Mouse (Mus musculus) liver, embryonic 14.5 days (tissue): ENCODE measurements around the gene Ntn1. TPM values are rescaled to one million over a fixed set of nuclear protein-coding genes. Genes with fewer than 3 reads are reported as not detected.

Experiments
- ATAC-seq: fragments of 200-750 bp; cut with Nextera tagmentation; 2 replicates; pipeline ENCODE4 v1.8.0; 2017; ENCODE audit warnings: moderate number of reproducible peaks, mild to moderate bottlenecking, moderate library complexity; ENCODE audit not compliant: insufficient read depth
- DNase-seq, 3 experiments: peaks; one replicate each; pipeline ENCODE4 v3.0.0-alpha.2; 2012 to 2013; ENCODE audit warnings: low read depth in 3 of 3, low spot score in 3 of 3
- H3K27ac ChIP-seq: fragments of 300-500 bp; sonication (generic); 2 replicates; pipeline ENCODE4 v1.5.1; 2014; ENCODE audit warnings: moderate library complexity, mild to moderate bottlenecking, control low read depth, inconsistent platforms
- H3K27me3 ChIP-seq: fragments of 300-500 bp; sonication (generic); 2 replicates; pipeline ENCODE4 v1.6.1; 2014; ENCODE audit warnings: mild to moderate bottlenecking, low read length, moderate library complexity; ENCODE audit not compliant: control insufficient read depth, insufficient read depth
- H3K36me3 ChIP-seq: fragments of 300-500 bp; sonication (generic); replicated peaks from 2 replicates; pipeline ENCODE4 v1.6.1; 2014; ENCODE audit warnings: low read depth; ENCODE audit not compliant: control insufficient read depth, insufficient read depth
- H3K4me1 ChIP-seq, 2 experiments: fragments of 200-500 bp in 1 of 2; fragments of 300-500 bp in 1 of 2; sonication (generic) in 1 of 2; replicated peaks; 2 replicates each; pipeline ENCODE4 v1.6.1; 2012 to 2014; ENCODE audit warnings: antibody characterized with exemption in 1 of 2, inconsistent platforms in 1 of 2, low read length in 1 of 2; ENCODE audit not compliant: control insufficient read depth in 2 of 2, insufficient read depth in 2 of 2
- H3K4me2 ChIP-seq: fragments of 300-500 bp; sonication (generic); 2 replicates; pipeline ENCODE4 v1.6.1; 2014; ENCODE audit warnings: low read depth, mild to moderate bottlenecking, control low read depth, moderate library complexity
- H3K4me3 ChIP-seq, 2 experiments: fragments of 200-500 bp in 1 of 2; fragments of 300-500 bp in 1 of 2; sonication (generic) in 1 of 2; 2 replicates each; pipeline ENCODE4 v1.5.1; 2012 to 2014; ENCODE audit warnings: low read depth in 2 of 2, low read length in 2 of 2, mild to moderate bottlenecking in 2 of 2, control low read depth in 1 of 2, inconsistent platforms in 1 of 2, moderate library complexity in 1 of 2; ENCODE audit not compliant: insufficient read depth in 1 of 2
- H3K9ac ChIP-seq: fragments of 300-500 bp; sonication (generic); replicated peaks from 2 replicates; pipeline ENCODE4 v1.6.1; 2014; ENCODE audit warnings: mild to moderate bottlenecking, control low read depth, moderate library complexity
- H3K9me3 ChIP-seq: fragments of 300-500 bp; sonication (generic); 2 replicates; pipeline ENCODE4 v1.6.1; 2016; ENCODE audit warnings: low read length, mixed read lengths; ENCODE audit not compliant: control insufficient read depth
- CTCF ChIP-seq: IDR thresholded peaks from 2 replicates; pipeline ENCODE4 v1.5.1; 2016; ENCODE audit warnings: antibody characterized with exemption, low read depth, control low read depth
- EP300 ChIP-seq: IDR thresholded peaks from 2 replicates; pipeline ENCODE4 v1.6.1; 2016; ENCODE audit warnings: antibody characterized with exemption, low read depth
- WGBS: fragments of 180-500 bp; shearing (Covaris S2); extraction: QIAGEN DNeasy Blood & Tissue Kit; methylation state at CpG from one replicate; pipeline ENCODE4 v1.1.7; 2014; ENCODE audit not compliant: insufficient replicate concordance; 5-methylcytosine and 5-hydroxymethylcytosine counted together
- polyA plus RNA-seq, 2 experiments: library from polyadenylated mRNA; depleted of rRNA in 1 of 2; stranded (reverse) in 1 of 2; unstranded in 1 of 2; fragments of >200 nt; fragmentation: Nextera tagmentation in 1 of 2; extraction: Ambion mirVana in 1 of 2; gene quantifications; 2 replicates each; pipeline versions ENCODE4 v1.2.1 to v1.2.3; 2012 to 2014

Gene Ntn1
- polyA plus RNA-seq, 2 experiments = 0.06 to 0.15 TPM

DNA sequence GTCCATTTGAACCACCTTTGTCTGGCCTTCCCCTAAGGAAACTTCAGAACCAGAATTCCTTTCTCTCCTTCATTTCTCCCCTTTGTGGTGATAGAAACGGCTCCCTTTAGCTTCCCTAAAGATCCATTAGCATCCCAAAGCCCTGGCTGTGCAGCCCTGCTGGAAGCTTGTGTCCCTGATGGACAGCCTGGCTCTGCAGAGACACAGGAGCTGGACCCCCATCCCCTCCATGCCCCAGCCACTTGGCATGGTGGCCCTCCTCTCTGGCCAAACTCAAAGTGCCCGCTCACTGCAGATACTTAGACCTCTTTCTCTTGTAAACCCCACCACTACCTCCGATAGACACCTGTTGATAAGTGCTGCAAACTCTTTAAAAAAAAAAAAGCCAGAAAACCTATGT is 45.8 kb downstream of the Ntn1 start:
- no peak overlapping the region for H3K4me3 ChIP-seq
- no peaks in the 10 kb centered on the region for H3K27me3 ChIP-seq
- no peak overlapping the region for H3K27ac ChIP-seq
- DNase-seq = no peak
- no peaks in the 10 kb centered on the region for H3K4me1 ChIP-seq
- H3K36me3 ChIP-seq = no peaks in the 10 kb centered on the region
- no peak overlapping the region for H3K4me2 ChIP-seq
- 49% methylated on average over 3 of the region's 3 CpGs for WGBS
- no peak for ATAC-seq
- TF ChIP-seq EP300 (no peak), CTCF (no peak)
- no peaks in the 10 kb centered on the region for H3K9me3 ChIP-seq
- no peak overlapping the region for H3K9ac ChIP-seq

DNA sequence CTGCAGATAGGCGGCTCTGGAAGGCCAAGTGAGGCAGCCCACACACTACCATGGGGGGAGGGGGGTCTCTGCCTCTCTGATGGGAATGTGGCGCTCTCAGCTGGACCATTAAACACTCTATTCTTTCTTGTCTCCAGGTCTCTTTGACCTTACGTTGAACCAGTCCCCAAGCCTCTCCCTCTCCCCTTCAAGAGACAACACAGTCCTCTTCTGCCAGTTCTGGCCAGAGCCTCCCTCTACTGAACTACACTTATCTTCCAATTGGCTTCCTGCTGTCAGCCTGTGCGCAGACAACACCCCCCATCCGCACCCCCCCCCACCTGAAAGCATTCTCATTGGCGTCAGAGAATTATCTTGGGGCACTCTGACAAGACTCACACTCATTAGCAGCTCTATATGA is 48.4 kb downstream of the Ntn1 start:
- Histone ChIP-seq H3K4me2 (no peak overlapping the region), H3K36me3 (no peaks in the 10 kb centered on the region), H3K9ac (no peak overlapping the region), H3K4me3 (no peak overlapping the region), H3K4me1 (no peaks in the 10 kb centered on the region), H3K9me3 (no peaks in the 10 kb centered on the region), H3K27me3 (no peaks in the 10 kb centered on the region), H3K27ac (no peak overlapping the region)
- DNase-seq (no peak), ATAC-seq (no peak)
- WGBS = 41% methylated on average over 6 of the region's 6 CpGs
- TF ChIP-seq CTCF = no peak
- no peak for TF ChIP-seq EP300

DNA sequence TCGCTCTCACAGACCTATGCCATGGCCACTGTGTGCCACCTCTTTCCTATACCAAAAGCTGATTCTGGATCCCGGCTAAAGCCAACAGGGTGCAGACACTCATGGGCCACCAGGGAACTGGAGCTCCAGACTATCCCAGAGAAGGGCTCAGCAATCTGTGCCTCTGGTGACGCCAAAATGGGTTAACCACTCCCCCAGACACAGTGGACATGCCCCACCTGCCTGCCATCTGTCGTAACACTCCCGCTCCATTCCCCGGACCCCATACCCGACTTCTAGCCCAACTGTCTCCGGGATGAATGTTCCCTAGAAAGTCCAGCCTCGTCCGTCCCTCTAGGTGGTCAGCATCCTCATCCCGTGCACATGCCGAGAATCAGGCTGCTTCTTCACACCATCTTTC is 51.8 kb downstream of the Ntn1 start:
- TF ChIP-seq CTCF = no peak
- no peak for TF ChIP-seq EP300
- H3K4me3 ChIP-seq = no peak overlapping the region
- no peaks in the 10 kb centered on the region for H3K9me3 ChIP-seq
- ATAC-seq = no peak
- no peaks in the 10 kb centered on the region for H3K36me3 ChIP-seq
- H3K27ac ChIP-seq = no peak overlapping the region
- DNase-seq = no peak
- H3K4me2 ChIP-seq = no peak overlapping the region
- no peak overlapping the region for H3K9ac ChIP-seq
- H3K4me1 ChIP-seq = no peaks in the 10 kb centered on the region; a peak in 1 of 4 replicates
- 70% methylated on average over 12 of the region's 12 CpGs for WGBS
- H3K27me3 ChIP-seq = no peaks in the 10 kb centered on the region

GRCm38 (mm10) chr11:68348083-68348482 is 52.5 kb downstream of the Ntn1 start:
- no peak for ATAC-seq
- Histone ChIP-seq H3K27ac (no peak overlapping the region), H3K4me3 (no peak overlapping the region), H3K9me3 (no peaks in the 10 kb centered on the region), H3K4me1 (no peaks in the 10 kb centered on the region; a peak in 1 of 4 replicates), H3K4me2 (no peak overlapping the region), H3K9ac (no peak overlapping the region), H3K36me3 (no peaks in the 10 kb centered on the region), H3K27me3 (no peaks in the 10 kb centered on the region)
- 41% methylated on average over 6 of the region's 6 CpGs for WGBS
- no peak for DNase-seq
- TF ChIP-seq CTCF = no peak
- no peak for TF ChIP-seq EP300

GRCm38 (mm10) chr11:68347508-68347907 is 53.1 kb downstream of the Ntn1 start:
- 45% methylated on average over 5 of the region's 5 CpGs for WGBS
- H3K27me3 ChIP-seq = no peaks in the 10 kb centered on the region
- no peaks in the 10 kb centered on the region for H3K36me3 ChIP-seq
- no peak overlapping the region for H3K27ac ChIP-seq
- H3K4me2 ChIP-seq = no peak overlapping the region
- no peak overlapping the region for H3K9ac ChIP-seq
- no peak for TF ChIP-seq EP300
- no peak for TF ChIP-seq CTCF
- DNase-seq (no peak), ATAC-seq (no peak)
- no peaks in the 10 kb centered on the region; a peak in 1 of 4 replicates for H3K4me1 ChIP-seq
- H3K9me3 ChIP-seq = no peaks in the 10 kb centered on the region
- H3K4me3 ChIP-seq = no peak overlapping the region
